Mouse (Mus musculus) 416B (cell line): Measurements from ENCODE around the gene Asgr2.
"Not testable (repeated sequence)": the region's sequence is repeated elsewhere in the genome, so short reads cannot be mapped to it uniquely, and the experiment has no call there.

Experiments used
- DNase-seq: peaks from one replicate; pipeline ENCODE4 v3.0.0; 2011; ENCODE audit warnings: low read depth

Asgr2 gene

DNA sequence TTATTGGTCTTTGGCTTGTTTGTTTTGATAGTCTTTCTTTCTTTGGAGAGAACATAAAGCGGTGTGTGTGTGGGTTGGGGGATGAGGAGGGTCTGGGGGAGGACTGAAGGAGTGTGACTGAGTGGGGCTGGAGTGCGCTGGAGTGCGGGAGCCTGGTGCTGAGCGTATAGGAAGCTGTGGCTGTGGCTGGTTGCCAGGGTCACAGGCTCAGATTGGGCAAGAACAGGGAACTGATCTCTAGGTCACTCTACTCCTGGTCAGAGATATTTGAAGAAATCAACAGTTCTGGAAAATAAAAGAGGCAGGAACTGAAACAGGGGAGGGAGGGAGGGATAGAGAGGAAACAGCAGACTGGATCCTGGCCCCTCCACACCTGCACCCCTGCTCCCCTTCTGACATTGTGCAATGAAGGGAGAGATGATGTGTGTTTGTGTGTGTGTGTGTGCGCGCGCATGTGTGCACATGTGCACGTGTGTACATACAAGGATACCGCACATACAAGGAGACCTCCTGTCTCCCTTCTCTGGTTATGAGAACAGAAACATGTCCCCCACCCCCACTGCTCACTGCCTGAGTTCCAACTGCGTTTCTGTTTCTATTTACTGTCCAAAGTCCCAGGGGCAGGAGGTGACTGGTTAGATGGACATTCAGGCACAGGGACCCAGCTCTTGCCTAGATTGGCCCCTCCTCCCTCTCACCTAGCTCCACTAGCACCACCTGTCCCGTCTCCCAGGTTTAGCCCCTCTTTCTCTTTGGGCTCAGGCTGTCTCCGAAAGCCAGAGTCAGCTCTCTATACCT, at the start of gene Asgr2:
Gene Asgr2, plus strand, starts transcription at position 659 of the 798 bp plus-strand sequence.
- DNase-seq: peak; percentile 60

DNA sequence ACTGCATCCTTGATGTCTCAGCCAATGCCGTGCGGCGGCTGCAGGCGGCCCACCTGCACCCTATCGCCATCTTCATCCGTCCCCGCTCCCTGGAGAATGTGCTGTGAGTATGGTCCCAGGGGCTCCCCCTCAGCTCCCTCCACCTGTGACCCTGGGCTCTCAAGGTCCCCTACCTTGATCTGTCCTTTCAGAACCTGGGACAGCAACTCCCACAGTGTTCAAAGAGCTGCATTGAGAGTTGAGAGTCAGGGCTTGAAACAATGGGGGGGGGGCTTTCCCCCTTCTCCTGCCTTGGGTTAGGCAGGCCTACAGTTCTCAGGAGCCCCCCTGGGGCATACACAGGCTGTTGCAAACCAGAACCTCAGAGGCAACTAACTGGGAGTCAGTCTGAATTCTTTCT, 48.8 kb upstream of the Asgr2 start:
- no peak for DNase-seq

DNA sequence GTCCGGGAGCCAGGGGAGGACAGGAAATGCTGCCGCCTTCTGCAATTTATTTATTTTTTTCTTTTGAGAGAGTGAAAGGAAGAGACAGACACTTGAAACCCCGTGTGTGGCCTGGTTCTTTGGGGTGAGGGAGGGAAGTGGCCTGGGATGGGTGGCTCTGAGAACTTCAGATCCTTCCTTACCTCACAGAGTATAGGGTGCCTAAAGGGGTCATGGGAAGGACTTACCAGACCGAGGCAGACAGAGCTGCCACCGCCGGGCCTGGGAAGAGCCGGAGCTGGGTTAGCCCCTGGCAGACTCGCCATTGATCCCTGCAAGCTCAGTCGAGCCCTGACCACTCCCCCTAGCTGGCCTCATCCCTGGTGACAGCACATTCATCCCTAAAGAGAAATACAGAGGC, 47.0 kb upstream of the Asgr2 start:
- DNase-seq: no peak

DNA sequence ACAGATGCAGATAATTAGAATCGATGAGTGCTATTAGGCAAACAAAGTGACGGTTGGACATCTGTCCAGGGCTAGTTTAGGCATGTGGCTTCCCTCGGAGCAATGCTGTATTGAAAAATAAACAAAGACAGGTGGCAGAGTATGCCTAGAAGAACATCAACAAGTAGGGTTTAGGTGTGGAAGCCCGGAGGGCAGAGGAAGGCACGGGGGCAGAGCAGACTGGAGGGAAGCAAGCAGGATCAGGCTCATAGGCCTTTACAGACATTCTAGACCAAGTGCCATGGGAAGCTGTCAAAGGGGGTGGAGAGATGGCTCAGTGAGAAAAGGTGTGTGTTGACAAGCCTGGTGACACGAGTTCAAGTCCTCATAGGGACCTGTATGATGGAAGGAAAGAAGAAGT, 43.1 kb upstream of the Asgr2 start:
- no peak for DNase-seq

DNA sequence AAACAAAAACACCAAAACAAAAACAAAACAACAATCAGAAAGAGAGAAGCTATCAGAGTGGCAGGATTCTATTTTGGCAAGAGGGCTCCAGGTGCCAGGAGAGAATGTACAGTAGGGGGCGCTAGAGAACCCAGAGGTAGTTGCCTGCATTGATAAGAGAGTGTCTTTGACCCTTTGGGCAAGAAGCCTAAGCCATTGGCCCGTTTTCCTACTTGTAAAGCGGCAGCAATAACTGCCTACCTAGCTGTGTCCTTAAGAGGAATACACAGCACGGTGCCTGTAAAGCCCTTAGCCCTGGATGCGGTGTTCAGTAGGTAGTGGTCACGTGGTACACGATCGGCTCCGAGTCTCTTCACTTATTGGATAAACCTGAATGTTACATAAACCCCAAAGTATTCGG, 42.6 kb upstream of the Asgr2 start:
- peak; percentile 46 for DNase-seq

DNA sequence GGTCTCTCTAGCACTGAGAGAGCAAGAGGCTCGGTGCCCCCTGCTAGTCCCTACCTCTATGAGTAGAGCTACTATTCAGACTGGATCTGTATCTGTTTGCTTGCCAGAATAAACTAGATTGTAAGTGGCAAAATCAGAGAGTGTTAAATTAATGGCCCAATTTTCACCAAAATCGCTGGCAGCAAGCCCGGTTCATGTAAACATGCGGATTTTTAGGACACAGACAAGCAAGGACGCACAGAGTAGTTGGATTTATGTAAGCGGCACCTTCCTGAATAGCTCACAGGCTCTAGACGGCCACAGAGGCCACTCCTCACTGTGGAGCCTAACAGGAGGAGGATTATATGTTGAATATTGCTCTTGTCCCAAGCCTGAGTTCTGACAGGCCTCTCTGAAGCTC, 39.3 kb upstream of the Asgr2 start:
- DNase-seq: no peak

DNA sequence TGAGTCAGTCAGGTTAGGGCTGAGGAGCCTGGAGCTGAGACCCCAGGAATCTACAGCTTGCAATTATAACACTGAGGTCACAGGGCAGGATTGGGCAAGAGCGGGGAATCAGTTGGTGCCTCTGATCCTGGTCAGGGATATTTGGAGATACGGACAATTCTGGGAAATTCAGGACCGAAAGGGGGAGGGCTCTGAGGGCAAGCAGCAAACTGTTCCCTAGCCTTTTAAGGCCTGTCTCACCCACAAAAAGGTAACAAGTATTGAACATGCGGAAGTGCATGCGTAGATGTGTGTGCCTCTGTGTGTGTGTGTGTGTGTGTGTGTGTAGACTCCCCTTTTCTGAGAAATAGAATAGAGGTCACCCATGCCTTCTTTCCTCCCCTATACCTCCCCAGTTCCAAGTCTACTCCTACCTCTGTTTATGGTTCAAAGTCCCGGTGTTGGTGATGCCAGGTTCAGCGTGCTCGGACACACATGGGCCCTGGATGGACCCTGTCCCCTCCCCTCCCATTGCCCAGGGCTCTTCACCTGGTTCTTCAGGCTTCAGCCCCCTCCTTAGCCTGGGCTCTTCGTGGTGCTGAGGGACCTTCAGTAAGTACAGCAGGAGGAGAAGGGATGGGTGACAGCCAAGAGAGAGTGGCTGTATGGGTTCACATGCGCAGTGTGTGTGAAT, 38.4 kb upstream of the Asgr2 start, which contains the start of gene Asgr1:
Gene Asgr1, plus strand, starts transcription at position 188 of the 673 bp plus-strand sequence.
- DNase-seq: no peak

DNA sequence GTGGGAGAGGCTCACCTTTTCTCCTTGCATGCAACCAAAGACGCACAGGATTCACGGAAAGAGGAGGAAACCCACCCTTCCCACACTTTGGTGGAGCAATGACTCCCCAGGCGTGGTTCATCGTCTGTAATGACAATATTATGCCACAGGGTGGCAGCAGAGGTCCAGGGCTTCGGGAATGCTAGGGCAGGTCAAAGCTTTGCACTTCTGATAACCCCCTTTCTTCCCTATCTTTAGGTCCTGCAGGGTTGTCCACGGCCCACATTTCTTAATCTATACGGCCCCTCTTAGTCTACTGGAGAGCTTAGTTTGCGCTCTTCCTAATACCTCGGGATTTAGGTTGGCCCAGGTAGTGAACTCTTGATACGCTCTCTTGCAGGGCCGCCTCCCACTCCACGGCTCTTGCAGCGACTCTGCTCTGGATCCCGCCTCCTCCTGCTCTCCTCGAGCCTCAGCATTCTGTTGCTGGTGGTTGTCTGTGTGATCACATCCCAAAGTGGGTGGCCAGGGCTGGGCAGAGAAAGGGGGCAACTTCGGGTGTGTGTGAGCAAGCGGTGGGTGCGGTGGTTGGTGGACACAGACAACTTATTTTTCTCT, 36.7 kb upstream of the Asgr2 start:
- DNase-seq: peak; percentile 65

DNA sequence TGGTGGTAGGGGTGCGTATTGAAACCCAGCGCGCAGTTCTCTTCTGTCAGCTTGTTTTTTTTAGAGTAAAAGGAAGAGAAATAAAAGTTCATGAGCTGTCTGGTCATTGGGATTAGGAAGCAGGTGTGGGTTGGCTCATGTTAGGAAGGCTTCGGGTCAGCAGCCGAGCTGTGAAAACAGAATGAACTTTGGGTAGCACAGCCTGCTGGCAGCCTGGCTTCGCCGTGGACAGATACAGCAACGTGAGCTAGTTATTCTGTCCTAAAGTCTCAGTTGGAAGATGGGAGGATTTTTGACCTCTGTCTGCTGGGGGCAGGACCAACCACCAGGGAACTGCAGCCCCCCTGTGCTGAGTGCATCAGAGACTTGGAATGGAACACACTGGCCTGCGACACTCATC, 34.6 kb upstream of the Asgr2 start:
- no peak for DNase-seq

DNA sequence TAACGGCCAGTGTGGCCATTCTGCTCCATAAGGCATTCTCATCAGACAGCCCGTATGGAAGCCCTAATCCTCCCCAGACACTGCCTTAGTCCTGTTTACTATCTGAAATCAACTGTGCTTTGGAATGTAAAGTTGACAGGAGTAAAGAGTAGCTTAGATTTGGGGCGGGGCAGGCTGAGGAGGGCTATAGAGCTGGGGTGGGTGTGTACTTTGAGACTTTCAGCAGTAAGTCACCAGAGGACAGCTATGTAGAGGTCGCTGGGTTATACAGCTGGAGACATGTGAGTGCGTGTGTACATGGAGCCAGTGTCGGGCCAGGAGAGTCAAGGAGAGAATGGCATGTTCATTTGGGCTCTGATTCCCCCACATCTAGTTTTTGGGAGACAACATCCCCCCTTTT, 32.5 kb upstream of the Asgr2 start:
- no peak for DNase-seq

DNA sequence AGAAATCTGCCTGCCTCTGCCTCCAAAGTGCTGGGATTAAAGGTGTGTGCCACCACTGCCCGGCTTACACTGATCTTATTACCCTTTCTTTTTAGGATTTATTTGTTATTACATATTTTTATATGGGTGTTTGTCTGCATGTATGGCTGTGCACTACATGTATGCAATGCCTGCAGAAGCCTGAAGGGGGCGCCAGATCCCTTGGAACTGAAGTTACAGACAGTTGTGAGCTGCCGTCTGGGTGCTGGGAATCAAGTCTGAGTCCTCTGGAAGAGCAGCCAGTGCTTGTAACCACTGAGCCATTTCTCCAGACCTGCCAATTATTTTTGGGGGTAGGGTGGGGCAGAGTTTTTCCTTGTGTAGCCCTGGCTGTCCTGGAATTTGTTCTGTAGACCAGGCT, 29.4 kb upstream of the Asgr2 start:
- DNase-seq: no peak

DNA sequence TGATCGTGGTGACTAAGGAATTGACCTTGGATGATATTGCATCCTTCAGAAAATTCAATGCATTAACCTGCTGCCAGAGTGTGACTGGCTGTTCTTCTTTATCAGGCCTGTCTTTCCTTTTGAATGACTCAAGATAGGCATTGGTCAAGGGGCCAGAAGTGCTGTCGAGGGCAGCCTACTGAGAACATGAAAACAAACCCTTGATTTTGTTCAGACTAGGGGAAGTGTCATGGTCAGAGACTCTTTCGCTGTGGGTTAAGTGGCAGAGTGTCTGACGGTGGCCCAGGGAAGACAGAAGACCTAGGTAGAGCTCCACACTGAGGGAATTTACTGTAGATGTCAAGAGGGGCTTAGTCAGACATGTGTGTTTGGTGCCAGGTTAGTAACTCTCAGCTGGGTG, 25.7 kb upstream of the Asgr2 start:
- DNase-seq: no peak

DNA sequence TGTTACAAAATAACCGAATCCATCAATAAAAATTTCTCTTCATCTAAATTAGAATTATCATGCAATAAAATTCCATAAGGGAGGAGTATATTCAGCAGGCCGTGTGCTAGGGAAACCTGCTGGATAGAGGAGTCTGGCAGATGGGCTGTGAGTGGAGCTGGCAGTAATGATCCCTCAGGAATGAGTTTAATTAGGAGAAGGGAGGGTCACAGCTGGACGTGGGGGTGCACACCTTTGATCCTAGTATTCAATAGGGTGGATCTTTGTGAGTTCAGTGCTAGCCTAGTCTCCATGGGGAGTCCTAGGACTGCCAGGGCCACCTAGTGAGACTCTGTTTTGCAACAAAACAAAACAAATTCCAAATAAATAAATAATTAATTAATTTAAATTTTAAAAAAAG, 24.2 kb upstream of the Asgr2 start:
- DNase-seq: no peak

DNA sequence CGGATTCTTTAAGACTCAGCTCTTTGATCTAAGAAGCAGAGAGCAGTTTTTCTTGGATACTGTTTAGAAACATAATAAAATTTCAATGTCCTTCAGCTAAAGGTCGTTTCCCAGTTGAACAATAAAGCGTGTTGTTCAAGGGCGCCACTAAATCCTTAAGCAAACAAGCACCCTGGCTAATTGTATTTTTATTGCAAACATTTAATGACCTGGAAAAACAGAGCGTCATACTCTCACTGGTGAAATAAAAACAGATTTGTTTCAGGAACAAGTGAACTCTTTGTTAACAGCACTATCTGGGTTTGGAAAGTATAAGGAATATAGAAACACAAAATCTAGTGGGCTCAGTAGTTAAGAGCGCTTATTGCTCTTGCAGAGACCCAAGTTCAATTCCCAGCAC, 22.4 kb upstream of the Asgr2 start:
- DNase-seq: no peak

DNA sequence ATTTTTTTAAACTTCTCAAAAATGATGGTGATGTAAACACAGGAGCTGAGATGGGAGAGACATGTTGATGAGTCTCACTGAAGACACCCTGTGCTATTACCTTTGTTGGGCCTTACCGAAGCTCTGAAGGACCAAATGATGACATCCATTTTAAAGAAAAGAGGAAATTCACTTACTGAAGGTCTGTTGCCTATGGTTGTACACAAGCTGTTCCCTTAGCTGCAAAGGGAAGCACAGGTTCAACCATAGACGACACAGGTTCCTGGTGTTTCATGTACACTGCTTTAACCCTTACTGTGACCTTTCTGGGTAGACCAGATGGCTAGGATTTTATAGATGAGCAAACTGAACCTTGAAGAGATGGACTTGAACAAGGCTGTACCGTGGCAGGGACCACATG, 21.8 kb upstream of the Asgr2 start:
- DNase-seq: not testable (repeated sequence)

DNA sequence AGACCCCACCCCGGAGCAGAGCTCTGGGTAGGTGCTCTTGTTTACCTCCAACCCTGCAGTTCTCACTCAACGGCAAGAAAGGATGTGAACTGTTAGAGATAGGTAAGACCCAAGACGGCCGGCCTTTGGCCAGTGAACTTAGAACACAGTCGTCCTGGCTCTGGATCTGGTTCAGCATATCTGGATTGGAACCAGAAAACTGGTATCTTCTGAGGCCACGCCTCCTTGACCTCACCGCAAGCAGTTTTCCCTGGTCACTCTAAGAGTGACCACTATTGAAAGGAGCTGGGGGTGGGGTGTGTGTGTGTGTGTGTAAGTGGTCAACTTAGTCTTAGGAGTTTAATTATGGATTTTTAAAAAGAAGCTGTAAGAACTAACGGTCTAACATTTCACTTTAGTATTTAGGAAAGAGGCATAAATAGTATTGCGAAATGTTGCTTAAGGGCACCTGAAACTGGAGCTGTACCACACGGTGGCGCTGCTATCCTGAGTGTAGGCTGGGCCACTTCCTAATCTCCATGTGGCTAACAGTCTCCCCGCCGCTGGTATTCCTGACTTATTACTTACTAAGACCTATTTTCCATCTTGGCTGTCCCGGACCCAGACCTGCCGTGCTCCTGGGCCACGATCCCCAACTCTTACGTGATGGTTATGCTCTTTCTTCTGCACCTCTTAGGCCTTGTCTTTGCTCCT, 17.9 kb upstream of the Asgr2 start:
- peak; percentile 83 for DNase-seq

DNA sequence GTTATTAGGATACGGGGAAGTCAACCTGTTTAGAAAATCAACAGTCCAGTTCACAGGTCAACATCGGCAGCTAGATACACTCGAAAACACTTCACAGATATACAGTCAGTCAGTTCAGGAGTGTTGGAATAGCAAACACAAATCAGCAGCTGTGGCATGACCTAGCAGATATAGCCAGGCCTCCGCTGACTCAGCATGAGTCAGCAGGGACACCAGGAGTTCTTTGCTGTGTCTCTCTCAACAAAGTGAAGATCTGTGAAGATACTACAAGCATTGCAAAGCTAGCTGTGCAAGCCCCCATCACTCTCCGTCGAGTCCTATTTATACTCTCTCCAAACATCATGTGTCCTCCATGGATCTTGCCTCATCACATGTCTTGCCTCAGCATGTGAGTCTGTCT, 16.9 kb upstream of the Asgr2 start:
- peak; percentile 65 for DNase-seq

DNA sequence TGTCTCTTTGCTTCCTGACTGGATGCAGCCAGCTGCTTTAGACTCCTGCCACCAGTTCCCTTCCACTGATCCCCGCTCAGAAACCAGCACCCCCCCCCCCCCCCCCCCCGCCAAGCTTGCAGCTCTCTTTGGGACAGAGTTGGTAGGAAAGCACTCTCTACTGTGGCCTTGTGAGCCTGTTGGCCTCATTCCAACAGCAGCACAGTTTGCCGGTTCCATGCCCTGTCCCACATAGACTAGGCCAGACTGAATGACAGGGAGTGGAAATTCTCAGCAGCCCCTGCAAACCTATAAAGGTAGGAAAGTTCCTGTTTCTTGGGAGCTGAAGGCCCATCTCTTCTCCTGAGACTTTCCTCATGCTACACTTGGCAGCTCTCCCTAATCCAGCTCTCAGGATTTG, 15.0 kb upstream of the Asgr2 start:
- no peak for DNase-seq

DNA sequence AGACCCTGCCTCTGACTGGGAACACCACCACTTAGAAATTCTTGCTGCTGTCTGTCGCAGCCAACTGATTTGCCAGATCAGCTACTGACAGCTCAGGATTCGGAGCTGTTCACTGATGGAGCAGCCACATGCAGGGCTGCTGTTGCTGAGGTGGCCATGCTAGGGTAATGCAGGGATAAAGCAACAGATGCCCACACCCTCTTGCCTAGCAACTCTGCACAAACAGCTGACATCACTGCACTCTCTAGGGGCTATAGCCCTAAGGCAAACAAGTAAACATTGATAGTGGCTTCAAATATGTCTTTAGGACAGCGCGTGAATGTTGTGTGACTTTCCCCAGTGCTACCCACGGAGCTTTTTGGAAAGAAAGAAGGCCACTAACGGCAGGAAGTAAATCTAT, 13.3 kb upstream of the Asgr2 start:
- no peak for DNase-seq

DNA sequence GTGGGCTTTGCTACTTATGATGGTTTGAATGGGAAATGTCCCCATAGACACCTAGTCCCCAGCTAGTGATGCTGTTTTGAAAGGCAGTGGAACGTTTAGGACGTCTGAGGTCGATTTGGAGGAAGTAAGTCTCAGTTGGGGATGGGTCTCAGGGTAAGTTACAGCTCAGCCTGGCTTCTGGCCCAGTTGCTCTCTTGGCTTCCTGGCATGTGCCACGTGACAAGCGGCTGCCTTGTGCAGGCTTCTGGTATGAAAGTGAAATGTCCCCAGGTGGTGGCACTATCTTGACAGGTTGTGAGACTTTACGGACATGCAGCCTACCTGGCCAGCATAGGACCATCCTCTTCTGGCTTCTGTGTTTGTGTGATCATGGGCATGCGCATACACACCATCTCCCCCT, 12.5 kb upstream of the Asgr2 start:
- DNase-seq: peak; percentile 75

DNA sequence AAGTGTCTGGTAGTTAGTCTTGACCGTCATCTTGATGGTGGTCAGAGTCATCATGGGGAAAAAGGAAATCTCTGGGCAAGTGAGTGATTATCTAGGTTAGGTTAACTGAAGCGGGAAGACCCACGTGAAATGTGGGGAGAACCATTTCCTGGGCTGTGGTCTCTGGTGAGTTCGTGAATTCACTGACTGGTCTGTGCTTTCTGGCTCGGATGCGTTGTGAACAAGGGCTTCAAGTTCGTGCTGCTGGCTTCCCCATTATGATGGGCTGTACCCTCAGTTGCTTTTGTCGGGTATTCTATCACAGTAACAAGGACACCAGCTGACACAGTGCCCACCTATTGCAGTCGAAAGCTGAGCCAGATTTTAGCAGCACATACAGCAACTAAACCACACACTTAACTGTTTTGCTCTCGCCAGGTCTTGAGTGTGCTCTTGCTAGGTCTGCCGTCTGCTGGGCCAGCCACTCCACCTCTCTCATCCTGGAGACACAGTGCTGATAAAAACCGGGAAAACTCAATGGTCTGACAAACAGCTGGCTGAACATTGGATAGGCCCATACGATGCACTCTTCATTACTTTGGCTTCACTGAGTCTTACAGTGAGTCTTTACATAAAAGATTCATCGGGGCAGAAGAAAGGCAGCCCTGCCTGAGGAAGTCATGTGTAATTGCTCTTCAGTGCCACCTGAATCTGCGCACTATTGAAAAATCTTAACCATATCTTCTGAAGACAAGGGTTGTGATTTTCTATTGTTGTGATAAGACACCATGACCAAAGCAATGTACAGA, 11.4 kb upstream of the Asgr2 start:
- peak; percentile 49 for DNase-seq

DNA sequence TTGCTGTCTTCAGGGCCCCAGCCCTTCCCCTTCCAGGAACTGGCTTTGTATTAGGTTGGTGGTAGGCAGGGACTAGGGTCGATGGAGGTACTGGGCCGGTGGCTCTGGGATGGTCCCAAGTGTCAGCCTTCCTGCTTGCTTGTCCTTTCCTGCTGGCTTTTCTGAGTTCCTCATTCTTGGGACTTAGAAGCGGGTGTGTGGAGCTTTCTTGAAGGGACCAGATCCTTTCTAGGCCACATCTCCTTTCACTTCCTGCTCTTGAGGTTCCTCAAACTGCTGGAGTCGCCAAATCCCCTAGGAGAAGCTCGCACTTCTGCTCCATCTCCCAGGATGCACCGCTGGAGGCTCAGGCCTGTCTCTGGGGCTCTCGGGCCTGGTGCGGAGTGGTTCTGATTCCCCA, 7.9 kb upstream of the Asgr2 start:
- DNase-seq: no peak
